Mouse (Mus musculus): ENCODE results near the gene Gm45808. TPM values are rescaled to one million over a fixed set of nuclear protein-coding genes. Genes with fewer than 3 reads are reported as not detected.
"Not testable (repeated sequence)": the region's sequence is repeated elsewhere in the genome, so short reads cannot be mapped to it uniquely, and the experiment has no call there.

Gm45808 gene
- polyA plus RNA-seq, 1 experiment: not detected

DNA sequence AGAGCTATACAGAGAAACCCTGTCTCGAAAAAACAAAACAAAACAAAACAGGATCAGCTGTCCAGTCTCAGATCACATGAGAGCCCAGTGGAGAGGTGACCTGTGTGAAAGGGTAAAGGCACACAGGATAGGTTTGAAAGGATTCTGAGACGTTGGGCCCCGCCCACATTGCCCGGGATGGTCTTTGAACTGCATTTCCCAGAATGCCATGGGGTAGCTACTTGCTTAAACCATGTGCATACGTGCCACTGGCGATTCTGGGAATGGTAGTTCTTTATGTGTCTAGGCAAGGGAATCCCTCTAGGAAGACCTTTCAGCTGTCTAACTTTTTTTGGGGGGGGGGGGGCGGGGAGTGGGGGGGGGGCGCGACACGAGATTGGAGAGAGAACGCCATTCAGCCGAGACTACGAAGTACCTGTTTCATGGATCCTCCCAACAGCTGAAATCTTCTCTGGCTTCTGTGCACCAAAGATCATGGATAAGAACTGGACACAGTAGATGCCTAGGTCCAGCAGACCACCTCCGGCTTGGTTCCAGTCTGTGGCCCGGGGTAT is 5.2 kb downstream of the Gm45808 start, which contains the start of gene Tulp2:
Tulp2 (plus strand) TSS at position 504 of the 554 bp plus-strand sequence.
- no peak for TF ChIP-seq MAX (IDR thresholded peaks at IDR 0.05)
- no peak for TF ChIP-seq MYOG (IDR thresholded peaks at IDR 0.05; ENCODE audit: control insufficient read depth, extremely low read depth, insufficient read length)
- no peak for TF ChIP-seq USF1 (IDR thresholded peaks at IDR 0.05; ENCODE audit: low read depth)
- no peak for TF ChIP-seq MYOD1 (IDR thresholded peaks at IDR 0.05; ENCODE audit: control insufficient read depth, insufficient read length, low read depth)
- no peak for TF ChIP-seq FOSL1 (IDR thresholded peaks at IDR 0.05; ENCODE audit: insufficient read depth, low read length, poor library complexity, severe bottlenecking)
- TF ChIP-seq CEBPB (IDR thresholded peaks at IDR 0.05; ENCODE audit: low read depth): no peak
- TF ChIP-seq CTCF (IDR thresholded peaks at IDR 0.05; ENCODE audit: control insufficient read depth, insufficient read depth, insufficient read length): no peak
- H3ac ChIP-seq (ENCODE audit: control insufficient read depth, insufficient read length, low read depth): no peak within 1 kb of the TSS
- H3K79me2 ChIP-seq (ENCODE audit: control insufficient read depth, insufficient read depth): no peaks in the 10 kb centered on the region
- no peaks in the 10 kb centered on the region for H3K27me3 ChIP-seq (ENCODE audit: control insufficient read depth, insufficient read depth, insufficient read length)
- no peaks in the 10 kb centered on the region for H3K79me3 ChIP-seq (ENCODE audit: low read depth)
- no peak within 1 kb of the TSS for H3K4me3 ChIP-seq (ENCODE audit: insufficient read depth, poor library complexity, severe bottlenecking)
- no peaks in the 10 kb centered on the region for H3K36me3 ChIP-seq (ENCODE audit: control insufficient read depth, insufficient read depth)

- H3ac ChIP-seq (ENCODE audit: control insufficient read depth, insufficient read length, low read depth); H3K27me3 ChIP-seq (ENCODE audit: control insufficient read depth, insufficient read depth, insufficient read length); H3K79me2 ChIP-seq (ENCODE audit: control insufficient read depth, insufficient read depth); H3K79me3 ChIP-seq (ENCODE audit: low read depth); H3K4me3 ChIP-seq (ENCODE audit: insufficient read depth, poor library complexity, severe bottlenecking); H3K36me3 ChIP-seq (ENCODE audit: control insufficient read depth, insufficient read depth): not testable (repeated sequence)
Observed at GRCm38 (mm10) chr7:45480310-45480709, 6.3 kb downstream of the Gm45808 start.

GRCm38 (mm10) chr7:45478774-45479173 is 7.8 kb downstream of the Gm45808 start:
- H3K36me3 ChIP-seq (ENCODE audit: control insufficient read depth, insufficient read depth): no peaks in the 10 kb centered on the region
- H3K4me3 ChIP-seq (ENCODE audit: insufficient read depth, poor library complexity, severe bottlenecking): no peak overlapping the region
- H3ac ChIP-seq (ENCODE audit: control insufficient read depth, insufficient read length, low read depth): no peak overlapping the region
- H3K79me2 ChIP-seq (ENCODE audit: control insufficient read depth, insufficient read depth): no peaks in the 10 kb centered on the region
- TF ChIP-seq MYOD1 (IDR thresholded peaks at IDR 0.05; ENCODE audit: control insufficient read depth, insufficient read length, low read depth) (no peak), USF1 (IDR thresholded peaks at IDR 0.05; ENCODE audit: low read depth) (no peak), CEBPB (IDR thresholded peaks at IDR 0.05; ENCODE audit: low read depth) (no peak), CTCF (IDR thresholded peaks at IDR 0.05; ENCODE audit: control insufficient read depth, insufficient read depth, insufficient read length) (no peak), FOSL1 (IDR thresholded peaks at IDR 0.05; ENCODE audit: insufficient read depth, low read length, poor library complexity, severe bottlenecking) (no peak), MAX (IDR thresholded peaks at IDR 0.05) (no peak), MYOG (IDR thresholded peaks at IDR 0.05; ENCODE audit: control insufficient read depth, extremely low read depth, insufficient read length) (no peak)
- H3K27me3 ChIP-seq (ENCODE audit: control insufficient read depth, insufficient read depth, insufficient read length): no peaks in the 10 kb centered on the region
- no peaks in the 10 kb centered on the region for H3K79me3 ChIP-seq (ENCODE audit: low read depth)

GRCm38 (mm10) chr7:45477003-45477402 is 9.6 kb downstream of the Gm45808 start:
- H3K36me3 ChIP-seq (ENCODE audit: control insufficient read depth, insufficient read depth): no peaks in the 10 kb centered on the region
- no peak overlapping the region for H3ac ChIP-seq (ENCODE audit: control insufficient read depth, insufficient read length, low read depth)
- no peak overlapping the region for H3K4me3 ChIP-seq (ENCODE audit: insufficient read depth, poor library complexity, severe bottlenecking)
- no peaks in the 10 kb centered on the region for H3K79me3 ChIP-seq (ENCODE audit: low read depth)
- no peaks in the 10 kb centered on the region for H3K27me3 ChIP-seq (ENCODE audit: control insufficient read depth, insufficient read depth, insufficient read length)
- TF ChIP-seq MAX (IDR thresholded peaks at IDR 0.05) (peak; percentile 25), CTCF (IDR thresholded peaks at IDR 0.05; ENCODE audit: control insufficient read depth, insufficient read depth, insufficient read length) (peak; percentile 29), MYOG (IDR thresholded peaks at IDR 0.05; ENCODE audit: control insufficient read depth, extremely low read depth, insufficient read length) (no peak), USF1 (IDR thresholded peaks at IDR 0.05; ENCODE audit: low read depth) (peak; percentile 71), CEBPB (IDR thresholded peaks at IDR 0.05; ENCODE audit: low read depth) (no peak), MYOD1 (IDR thresholded peaks at IDR 0.05; ENCODE audit: control insufficient read depth, insufficient read length, low read depth) (no peak)
- no peaks in the 10 kb centered on the region for H3K79me2 ChIP-seq (ENCODE audit: control insufficient read depth, insufficient read depth)

- Histone ChIP-seq H3K79me3 (ENCODE audit: low read depth) (no peaks in the 10 kb centered on the region), H3K4me3 (ENCODE audit: insufficient read depth, poor library complexity, severe bottlenecking) (no peak overlapping the region), H3K36me3 (ENCODE audit: control insufficient read depth, insufficient read depth) (no peaks in the 10 kb centered on the region), H3ac (ENCODE audit: control insufficient read depth, insufficient read length, low read depth) (no peak overlapping the region), H3K27me3 (ENCODE audit: control insufficient read depth, insufficient read depth, insufficient read length) (no peaks in the 10 kb centered on the region), H3K79me2 (ENCODE audit: control insufficient read depth, insufficient read depth) (no peaks in the 10 kb centered on the region)
- no peak for TF ChIP-seq FOSL1 (IDR thresholded peaks at IDR 0.05; ENCODE audit: insufficient read depth, low read length, poor library complexity, severe bottlenecking)
- no peak for TF ChIP-seq USF1 (IDR thresholded peaks at IDR 0.05; ENCODE audit: low read depth)
- no peak for TF ChIP-seq MYOD1 (IDR thresholded peaks at IDR 0.05; ENCODE audit: control insufficient read depth, insufficient read length, low read depth)
- no peak for TF ChIP-seq MYOG (IDR thresholded peaks at IDR 0.05; ENCODE audit: control insufficient read depth, extremely low read depth, insufficient read length)
- TF ChIP-seq CTCF (IDR thresholded peaks at IDR 0.05; ENCODE audit: control insufficient read depth, insufficient read depth, insufficient read length): no peak
- no peak for TF ChIP-seq MAX (IDR thresholded peaks at IDR 0.05)
- no peak for TF ChIP-seq CEBPB (IDR thresholded peaks at IDR 0.05; ENCODE audit: low read depth)
Observed at GRCm38 (mm10) chr7:45476453-45476852, 10.2 kb downstream of the Gm45808 start.

- H3K27me3 ChIP-seq (ENCODE audit: control insufficient read depth, insufficient read depth, insufficient read length): no peaks in the 10 kb centered on the region
- no peaks in the 10 kb centered on the region for H3K79me2 ChIP-seq (ENCODE audit: control insufficient read depth, insufficient read depth)
- peak overlapping the region; percentile 21 for H3K4me3 ChIP-seq (ENCODE audit: insufficient read depth, poor library complexity, severe bottlenecking)
- H3K36me3 ChIP-seq (ENCODE audit: control insufficient read depth, insufficient read depth): no peaks in the 10 kb centered on the region
- no peaks in the 10 kb centered on the region for H3K79me3 ChIP-seq (ENCODE audit: low read depth)
- no peak for TF ChIP-seq CEBPB (IDR thresholded peaks at IDR 0.05; ENCODE audit: low read depth)
- no peak for TF ChIP-seq CTCF (IDR thresholded peaks at IDR 0.05; ENCODE audit: control insufficient read depth, insufficient read depth, insufficient read length)
- H3ac ChIP-seq (ENCODE audit: control insufficient read depth, insufficient read length, low read depth): peak overlapping the region; percentile 49
Observed at GRCm38 (mm10) chr7:45475291-45475969, 11.2 kb downstream of the Gm45808 start.
